28 mouse cellular contexts compared by ENCODE assay signal in the genomic region with DNA sequence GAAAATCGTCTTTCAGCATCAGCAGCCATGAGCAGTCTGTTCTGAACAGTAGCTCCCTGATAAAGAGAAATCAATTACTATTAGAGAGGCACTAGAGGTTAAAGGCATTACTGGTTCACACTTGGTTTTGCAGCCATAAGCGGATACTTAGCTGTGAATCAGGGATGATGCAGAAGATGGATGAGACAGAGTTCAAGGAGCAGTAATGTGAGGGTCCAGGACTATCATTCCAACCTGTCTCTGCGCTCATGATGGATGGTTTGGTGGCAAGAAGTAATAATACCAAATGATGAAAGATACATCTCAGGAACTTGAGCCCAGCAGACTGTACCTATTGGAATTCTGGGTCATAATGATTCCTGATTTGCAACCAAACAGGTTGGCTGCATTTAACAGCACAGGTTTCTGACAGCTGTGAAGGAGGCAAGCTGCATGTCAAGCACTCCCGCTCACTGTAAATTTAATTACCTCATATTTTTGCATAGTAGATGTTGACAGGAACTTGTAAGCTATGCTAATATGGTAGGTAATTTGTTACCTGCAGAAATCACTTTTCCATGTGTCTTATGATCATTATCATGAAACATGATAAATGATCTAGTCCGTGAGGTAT.
DNase-seq lines count a peak whose midpoint lies in the region; ATAC-seq lines count a peak whose summit lies in the region.
"Had no signal": no experiment of that assay in that cellular context is flagged by ENCODE, and none has a peak within 500 bp of the region (broad histone marks: within the 10 kb centered on the region; RNA-seq: fewer than 3 reads in every experiment).

No protein-coding gene starts in this region.

- WGBS in midbrain, embryonic 14.5 days = 75% methylated on average over 5 of the region's 5 CpGs
- 89% methylated on average over 5 of the region's 5 CpGs for WGBS in midbrain, embryonic 10.5 days
- WGBS in hindbrain, embryonic 16.5 days = 68% methylated on average over 5 of the region's 5 CpGs
- WGBS in neural tube, embryonic 13.5 days = 70% methylated on average over 5 of the region's 5 CpGs
- 68% methylated on average over 5 of the region's 5 CpGs for WGBS in kidney, embryonic 14.5 days

- ATAC-seq in midbrain, embryonic 14.5 days (ENCODE audit: low FRiP score, low TSS enrichment) = no peak; the same call in 1 of the 2 replicates
- ATAC-seq in hindbrain, embryonic 16.5 days = peak; percentile 73
- peak; percentile 56; the same call in 1 of the 2 replicates for ATAC-seq in neural tube, embryonic 13.5 days (ENCODE audit: low read depth)
- ATAC-seq in kidney, embryonic 14.5 days (ENCODE audit: low FRiP score, low TSS enrichment) = no peak
- ATAC-seq: forebrain, embryonic 13.5 days; intestine, embryonic 16.5 days; Patski had no signal

- no peak for DNase-seq in midbrain, embryonic 14.5 days
- no peak for DNase-seq in midbrain, embryonic 10.5 days (ENCODE audit: low spot score)
- peak; percentile 24 for DNase-seq in forelimb bud, embryonic 11.5 days (ENCODE audit: low read depth, low spot score)
- DNase-seq in urinary bladder, postnatal 14 days (ENCODE audit: low spot score) = no peak
- DNase-seq: adrenal gland, postnatal 36 days; B cell, adult 2 months; cerebellum, adult 11 months; cerebellum, adult 9-11 months; heart, postnatal 4 days; kidney, postnatal 4 days; layer of hippocampus, adult 9-11 months; liver, embryonic 13.5 days; lung, adult 2 months; thymus, postnatal 4 days had no signal

- no peak overlapping the region for H3K4me3 ChIP-seq in midbrain, embryonic 14.5 days (replicated peaks; ENCODE audit: low read depth, low read length)
- H3K4me3 ChIP-seq in midbrain, embryonic 10.5 days = no peak overlapping the region
- no peak overlapping the region for H3K4me3 ChIP-seq in hindbrain, embryonic 16.5 days (ENCODE audit: low read length)
- no peak overlapping the region for H3K4me3 ChIP-seq in neural tube, embryonic 13.5 days
- no peak overlapping the region for H3K4me3 ChIP-seq in kidney, embryonic 14.5 days (ENCODE audit: low read length)
- H3K4me3 ChIP-seq: embryonic facial prominence, embryonic 13.5 days; erythroblast, embryonic 14.5 days; forebrain, embryonic 13.5 days; heart, embryonic 10.5 days; kidney, embryonic 15.5 days; left cerebral cortex, adult 2 months; liver, embryonic 13.5 days; stomach, embryonic 15.5 days had no signal

- H3K4me1 ChIP-seq in midbrain, embryonic 14.5 days (ENCODE audit: control insufficient read depth, insufficient read depth, low read length) = 0 out of 2 replicates have a peak, but pooled peaks cover 5% of the 10 kb centered on the region
- no peaks in the 10 kb centered on the region for H3K4me1 ChIP-seq in midbrain, embryonic 10.5 days
- H3K4me1 ChIP-seq in hindbrain, embryonic 16.5 days (ENCODE audit: control insufficient read depth, insufficient read depth, low read depth, low read length) = no peaks in the 10 kb centered on the region
- H3K4me1 ChIP-seq in neural tube, embryonic 13.5 days (replicated peaks) = peaks cover 6% of the 10 kb centered on the region
- 0 out of 2 replicates have a peak, but pooled peaks cover 3% of the 10 kb centered on the region for H3K4me1 ChIP-seq in kidney, embryonic 14.5 days (ENCODE audit: control insufficient read depth, insufficient read depth, low read length)
- H3K4me1 ChIP-seq: forebrain, embryonic 13.5 days; heart, embryonic 10.5 days; kidney, embryonic 15.5 days; liver, embryonic 13.5 days; stomach, embryonic 15.5 days had no signal

- peak overlapping the region; percentile 34 for H3K27ac ChIP-seq in midbrain, embryonic 14.5 days (replicated peaks; ENCODE audit: low read depth, low read length)
- H3K27ac ChIP-seq in midbrain, embryonic 10.5 days (replicated peaks) = no peak overlapping the region
- no peak overlapping the region for H3K27ac ChIP-seq in hindbrain, embryonic 16.5 days (ENCODE audit: low read depth, low read length)
- H3K27ac ChIP-seq in neural tube, embryonic 13.5 days (replicated peaks) = peak overlapping the region; percentile 49; the same call in 1 of the 2 replicates
- no peak overlapping the region for H3K27ac ChIP-seq in kidney, embryonic 14.5 days (ENCODE audit: low read depth, low read length)
- H3K27ac ChIP-seq: embryonic facial prominence, embryonic 13.5 days; forebrain, embryonic 13.5 days; heart, embryonic 10.5 days; kidney, embryonic 15.5 days; left cerebral cortex, adult 2 months; liver, embryonic 13.5 days; stomach, embryonic 15.5 days had no signal

- H3K9me3 ChIP-seq in midbrain, embryonic 14.5 days (ENCODE audit: control insufficient read depth, low read length) = no peaks in the 10 kb centered on the region
- no peaks in the 10 kb centered on the region for H3K9me3 ChIP-seq in midbrain, embryonic 10.5 days (replicated peaks)
- no peaks in the 10 kb centered on the region for H3K9me3 ChIP-seq in hindbrain, embryonic 16.5 days (ENCODE audit: control insufficient read depth, low read length)
- H3K9me3 ChIP-seq in neural tube, embryonic 13.5 days = no peaks in the 10 kb centered on the region
- no peaks in the 10 kb centered on the region for H3K9me3 ChIP-seq in kidney, embryonic 14.5 days (ENCODE audit: control insufficient read depth, low read length)
- H3K9me3 ChIP-seq: embryonic facial prominence, embryonic 13.5 days; forebrain, embryonic 13.5 days; G1E; heart, embryonic 10.5 days; kidney, embryonic 15.5 days; liver, embryonic 13.5 days; stomach, embryonic 15.5 days had no signal

- no peak overlapping the region for H3K4me2 ChIP-seq in midbrain, embryonic 14.5 days (ENCODE audit: low read length)
- H3K4me2 ChIP-seq in hindbrain, embryonic 16.5 days (ENCODE audit: low read length) = no peak overlapping the region
- H3K4me2 ChIP-seq in neural tube, embryonic 13.5 days = no peak overlapping the region
- no peak overlapping the region for H3K4me2 ChIP-seq in kidney, embryonic 14.5 days (replicated peaks; ENCODE audit: low read depth, low read length)
- H3K4me2 ChIP-seq: embryonic facial prominence, embryonic 13.5 days; forebrain, embryonic 13.5 days; kidney, embryonic 15.5 days; liver, embryonic 13.5 days; stomach, embryonic 15.5 days had no signal

- no peak overlapping the region for H3K9ac ChIP-seq in midbrain, embryonic 14.5 days (replicated peaks; ENCODE audit: low read length)
- H3K9ac ChIP-seq in hindbrain, embryonic 16.5 days (ENCODE audit: low read depth, low read length) = no peak overlapping the region
- no peak overlapping the region for H3K9ac ChIP-seq in neural tube, embryonic 13.5 days
- H3K9ac ChIP-seq in kidney, embryonic 14.5 days (ENCODE audit: low read depth, low read length) = no peak overlapping the region
- H3K9ac ChIP-seq: embryonic facial prominence, embryonic 13.5 days; forebrain, embryonic 13.5 days; kidney, embryonic 15.5 days; liver, embryonic 13.5 days; stomach, embryonic 15.5 days had no signal

- H3K36me3 ChIP-seq in midbrain, embryonic 14.5 days (ENCODE audit: control insufficient read depth, insufficient read depth, low read length) = no peaks in the 10 kb centered on the region
- no peaks in the 10 kb centered on the region for H3K36me3 ChIP-seq in midbrain, embryonic 10.5 days
- H3K36me3 ChIP-seq in hindbrain, embryonic 16.5 days (ENCODE audit: control insufficient read depth, insufficient read depth, low read length) = no peaks in the 10 kb centered on the region
- no peaks in the 10 kb centered on the region for H3K36me3 ChIP-seq in neural tube, embryonic 13.5 days
- no peaks in the 10 kb centered on the region for H3K36me3 ChIP-seq in kidney, embryonic 14.5 days (ENCODE audit: control insufficient read depth, insufficient read depth, low read length)
- H3K36me3 ChIP-seq: embryonic facial prominence, embryonic 13.5 days; G1E; heart, embryonic 10.5 days; kidney, embryonic 15.5 days; liver, embryonic 13.5 days; stomach, embryonic 15.5 days had no signal

- no peaks in the 10 kb centered on the region for H3K27me3 ChIP-seq in midbrain, embryonic 14.5 days (ENCODE audit: control insufficient read depth, insufficient read depth, low read length)
- H3K27me3 ChIP-seq in midbrain, embryonic 10.5 days (ENCODE audit: low read depth, poor library complexity, severe bottlenecking) = no peaks in the 10 kb centered on the region
- H3K27me3 ChIP-seq in hindbrain, embryonic 16.5 days (replicated peaks; ENCODE audit: control insufficient read depth, insufficient read depth, low read length) = no peaks in the 10 kb centered on the region
- no peaks in the 10 kb centered on the region for H3K27me3 ChIP-seq in neural tube, embryonic 13.5 days
- no peaks in the 10 kb centered on the region for H3K27me3 ChIP-seq in kidney, embryonic 14.5 days (ENCODE audit: control insufficient read depth, insufficient read depth, low read length)
- H3K27me3 ChIP-seq: CH12.LX; embryonic facial prominence, embryonic 13.5 days; forebrain, embryonic 13.5 days; kidney, embryonic 15.5 days; liver, embryonic 13.5 days; Patski; stomach, embryonic 15.5 days had no signal

Comparison
In these comparisons a context has a peak if more than half of its experiments do, and no peak if none do; other contexts are left out.
1. H3K27ac ChIP-seq: peak in midbrain, embryonic 14.5 days (single experiment) and neural tube, embryonic 13.5 days (single experiment); none in midbrain, embryonic 10.5 days (single experiment), hindbrain, embryonic 16.5 days (single experiment) and kidney, embryonic 14.5 days (single experiment).
2. ATAC-seq: peak in hindbrain, embryonic 16.5 days (single experiment) and neural tube, embryonic 13.5 days (single experiment); none in midbrain, embryonic 14.5 days (single experiment) and kidney, embryonic 14.5 days (single experiment).